Mouse (Mus musculus) hindbrain, postnatal 0 days (tissue): Measurements from ENCODE around the gene Rtp1. TPM values are rescaled to one million over a fixed set of nuclear protein-coding genes. Genes with fewer than 3 reads are reported as not detected.

Experiments used
- ATAC-seq: fragments of 200-750 bp; cut with Nextera tagmentation; 2 replicates; pipeline ENCODE4 v1.8.0; 2017; ENCODE audit warnings: mild to moderate bottlenecking, moderate TSS enrichment, moderate library complexity
- DNase-seq: peaks from one replicate; pipeline ENCODE4 v3.0.0-alpha.2; 2015; ENCODE audit warnings: low spot score
- H3K27ac ChIP-seq: fragments of 300-500 bp; sonication (generic); 2 replicates; pipeline ENCODE4 v1.5.1; 2014; ENCODE audit warnings: mild to moderate bottlenecking
- H3K27me3 ChIP-seq: fragments of 300-500 bp; sonication (generic); 2 replicates; pipeline ENCODE4 v1.6.1; 2014; ENCODE audit warnings: low read length, mixed read lengths; ENCODE audit not compliant: insufficient read depth
- H3K36me3 ChIP-seq: fragments of 300-500 bp; sonication (generic); 2 replicates; pipeline ENCODE4 v1.6.1; 2014; ENCODE audit warnings: low read length, mixed read lengths; ENCODE audit not compliant: insufficient read depth
- H3K4me1 ChIP-seq: fragments of 300-500 bp; sonication (generic); 2 replicates; pipeline ENCODE4 v1.6.1; 2014; ENCODE audit warnings: antibody characterized with exemption, low read length, mixed read lengths; ENCODE audit not compliant: insufficient read depth
- H3K4me2 ChIP-seq: fragments of 300-500 bp; sonication (generic); 2 replicates; pipeline ENCODE4 v1.6.1; 2014; ENCODE audit warnings: low read depth, mild to moderate bottlenecking, low read length, moderate library complexity, mixed read lengths
- H3K4me3 ChIP-seq: fragments of 300-500 bp; sonication (generic); 2 replicates; pipeline ENCODE4 v1.5.1; 2014; ENCODE audit warnings: low read length
- H3K9ac ChIP-seq: fragments of 300-500 bp; sonication (generic); replicated peaks from 2 replicates; pipeline ENCODE4 v1.6.1; 2014; ENCODE audit warnings: mild to moderate bottlenecking, low read length, moderate library complexity, mixed read lengths
- H3K9me3 ChIP-seq: fragments of 300-500 bp; sonication (generic); 2 replicates; pipeline ENCODE4 v1.6.1; 2016; ENCODE audit warnings: low read length, mixed read lengths
- CTCF ChIP-seq: IDR thresholded peaks from 2 replicates; pipeline ENCODE4 v1.5.1; 2016; ENCODE audit warnings: antibody characterized with exemption, control low read depth, low read depth
- WGBS: fragments of 180-500 bp; shearing (Covaris S2); extraction: QIAGEN DNeasy Blood & Tissue Kit; methylation state at CpG from one replicate; pipeline ENCODE4 v1.1.7; 2014; 5-methylcytosine and 5-hydroxymethylcytosine counted together
- polyA plus RNA-seq: library from polyadenylated mRNA; unstranded; fragments of >200 nt; fragmentation: Nextera tagmentation; extraction: Ambion mirVana; gene quantifications from 2 replicates; pipeline ENCODE4 v1.2.1, GENCODE M21; 2015
- total RNA-seq: library from RNA; depleted of rRNA; stranded (reverse); fragments of >200 nt; gene quantifications from 2 replicates; pipeline ENCODE4 v1.2.3, GENCODE M21; 2014

The Rtp1 gene
- total and polyA plus RNA-seq, 2 experiments from 2014 or later: 0.36 to 0.99 TPM

DNA sequence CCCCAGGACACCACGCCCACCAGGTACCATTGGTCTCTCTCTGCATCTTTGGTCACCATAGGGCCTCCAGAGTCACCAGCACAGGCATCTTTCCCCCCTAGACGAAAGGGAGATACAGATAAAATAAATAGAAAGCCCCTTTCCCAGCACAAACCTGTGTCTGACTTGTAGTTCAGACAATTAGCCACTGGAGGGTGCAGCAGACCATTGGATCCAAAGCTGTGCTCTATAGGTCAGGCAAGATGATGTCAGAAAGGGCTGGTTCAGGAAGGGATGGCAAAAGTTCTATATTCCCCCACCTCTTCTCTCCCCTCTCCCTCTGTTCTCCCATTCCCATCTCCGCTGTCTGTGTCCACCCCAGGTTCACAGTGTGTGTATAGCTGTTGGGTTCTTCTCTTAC is 23.5 kb downstream of the Rtp1 start:
- Histone ChIP-seq H3K27ac (no peak overlapping the region), H3K4me2 (no peak overlapping the region), H3K36me3 (no peaks in the 10 kb centered on the region), H3K4me1 (no peaks in the 10 kb centered on the region), H3K27me3 (no peaks in the 10 kb centered on the region), H3K9me3 (no peaks in the 10 kb centered on the region), H3K4me3 (no peak overlapping the region), H3K9ac (no peak overlapping the region)
- WGBS: 10% methylated on average over 3 of the region's 3 CpGs
- ATAC-seq (peak; percentile 80), DNase-seq (peak; percentile 86)
- peak; percentile 92 for TF ChIP-seq CTCF

DNA sequence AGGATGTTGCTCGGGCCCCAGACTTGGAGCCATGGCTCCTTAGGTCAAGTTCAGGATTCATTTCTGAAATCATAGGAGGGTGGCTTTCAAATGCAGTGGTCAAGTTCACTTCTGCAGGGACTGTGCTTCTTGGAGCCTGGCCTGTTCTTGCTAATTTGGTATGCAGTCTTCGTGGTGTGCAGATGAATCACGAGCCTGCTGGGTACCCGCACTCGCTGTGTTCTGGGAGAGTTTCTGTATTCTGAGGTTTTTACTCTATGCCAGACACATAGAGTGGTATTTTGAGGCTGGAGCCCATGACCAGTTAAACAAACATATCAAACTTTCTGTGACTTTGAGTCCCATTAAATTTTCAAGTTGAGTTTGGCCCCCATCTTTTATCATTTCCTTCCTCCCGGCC is 25.4 kb downstream of the Rtp1 start:
- no peak for TF ChIP-seq CTCF
- no peak overlapping the region for H3K27ac ChIP-seq
- 51% methylated on average over 6 of the region's 6 CpGs for WGBS
- no peaks in the 10 kb centered on the region for H3K36me3 ChIP-seq
- H3K4me3 ChIP-seq: no peak overlapping the region
- no peaks in the 10 kb centered on the region for H3K9me3 ChIP-seq
- H3K9ac ChIP-seq: no peak overlapping the region
- ATAC-seq (no peak), DNase-seq (no peak)
- no peaks in the 10 kb centered on the region for H3K27me3 ChIP-seq
- no peaks in the 10 kb centered on the region for H3K4me1 ChIP-seq
- no peak overlapping the region for H3K4me2 ChIP-seq

DNA sequence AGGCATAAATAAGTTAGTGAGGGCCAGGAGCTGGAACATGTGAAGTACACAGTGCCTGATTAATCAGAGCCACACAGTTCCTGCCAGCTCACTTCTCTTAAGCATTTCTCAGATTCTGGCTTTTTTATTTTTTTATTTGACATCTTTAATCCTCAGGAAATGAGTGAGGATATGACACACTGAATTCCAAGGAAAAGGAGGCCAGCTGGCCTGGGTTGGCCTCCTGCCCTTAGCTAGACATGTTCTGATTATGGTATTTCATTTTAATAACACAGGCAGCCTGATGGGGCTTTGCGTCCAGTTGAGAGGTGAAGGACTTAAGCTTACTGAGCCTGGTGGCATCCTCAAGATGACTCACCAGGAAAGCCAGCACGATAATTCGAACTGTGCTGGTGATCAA is 27.6 kb downstream of the Rtp1 start:
- Histone ChIP-seq H3K4me2 (no peak overlapping the region), H3K4me3 (no peak overlapping the region), H3K27me3 (no peaks in the 10 kb centered on the region), H3K27ac (no peak overlapping the region), H3K36me3 (no peaks in the 10 kb centered on the region), H3K4me1 (no peaks in the 10 kb centered on the region), H3K9ac (no peak overlapping the region), H3K9me3 (no peaks in the 10 kb centered on the region)
- WGBS: 75% methylated on average over 3 of the region's 3 CpGs
- no peak for TF ChIP-seq CTCF
- DNase-seq (no peak), ATAC-seq (no peak)

DNA sequence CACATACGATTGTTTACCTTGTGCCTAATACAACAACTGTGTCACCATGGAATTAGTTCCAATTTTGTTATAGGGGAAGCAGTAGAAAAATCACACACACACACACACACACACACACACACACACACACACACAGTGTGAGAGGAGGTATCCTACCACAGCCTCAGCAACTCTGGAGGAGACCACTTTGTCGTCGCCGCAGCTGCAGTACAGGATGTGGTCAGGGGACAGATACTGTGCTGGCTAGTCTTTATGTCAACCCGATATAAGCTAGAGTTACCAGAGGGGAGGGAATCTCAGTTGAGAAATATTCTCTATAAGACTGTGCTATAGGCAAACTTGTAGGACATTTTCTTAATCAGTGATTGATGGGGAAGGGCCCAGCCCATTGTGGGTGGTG is 28.4 kb downstream of the Rtp1 start:
- no peak for TF ChIP-seq CTCF
- H3K9ac ChIP-seq: no peak overlapping the region
- H3K27me3 ChIP-seq: no peaks in the 10 kb centered on the region
- WGBS: 94% methylated on average over 5 of the region's 5 CpGs
- no peak for ATAC-seq
- H3K4me3 ChIP-seq: no peak overlapping the region
- DNase-seq: no peak
- H3K27ac ChIP-seq: no peak overlapping the region
- H3K36me3 ChIP-seq: no peaks in the 10 kb centered on the region
- no peaks in the 10 kb centered on the region for H3K9me3 ChIP-seq
- H3K4me1 ChIP-seq: no peaks in the 10 kb centered on the region
- H3K4me2 ChIP-seq: no peak overlapping the region

DNA sequence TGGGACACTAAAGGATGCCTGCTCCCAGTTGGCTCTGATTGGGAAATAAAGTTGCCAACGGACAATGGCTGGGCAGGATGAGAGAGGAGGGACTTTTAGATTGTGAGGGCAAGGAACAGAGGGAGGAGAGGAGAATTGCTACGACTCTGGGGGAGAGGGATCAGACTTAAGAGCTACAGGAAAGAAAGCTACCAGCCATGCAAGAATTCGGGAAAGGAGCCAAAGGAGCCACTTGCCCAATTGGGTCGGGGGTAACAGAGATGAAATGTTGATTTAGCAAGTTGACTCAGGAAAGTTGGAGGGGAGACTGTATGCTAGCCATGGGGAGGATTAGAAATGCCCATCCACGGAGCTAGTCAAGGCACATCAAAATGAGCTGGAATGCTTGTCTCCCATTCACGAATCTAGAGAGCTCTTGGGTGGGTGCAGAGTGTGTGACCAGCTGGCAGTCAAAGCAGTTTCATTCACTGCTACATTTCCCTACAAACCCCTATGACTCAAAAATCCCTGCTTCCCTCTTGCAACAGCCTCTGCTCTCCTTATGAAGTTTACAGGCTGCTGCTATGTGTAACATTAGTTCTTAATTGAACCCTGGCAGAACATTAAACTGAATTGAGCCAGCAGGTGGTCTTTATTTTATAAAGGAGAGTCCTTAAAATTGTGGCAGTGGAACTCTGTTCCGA is 30.1 kb downstream of the Rtp1 start:
- WGBS: 35% methylated on average over 7 of the region's 7 CpGs
- ATAC-seq (no peak), DNase-seq (no peak)
- no peaks in the 10 kb centered on the region for H3K27me3 ChIP-seq
- no peak overlapping the region for H3K4me2 ChIP-seq
- H3K4me1 ChIP-seq: no peaks in the 10 kb centered on the region
- H3K27ac ChIP-seq: no peak overlapping the region
- no peak for TF ChIP-seq CTCF
- no peak overlapping the region for H3K9ac ChIP-seq
- no peak overlapping the region for H3K4me3 ChIP-seq
- H3K9me3 ChIP-seq: no peaks in the 10 kb centered on the region
- no peaks in the 10 kb centered on the region for H3K36me3 ChIP-seq

DNA sequence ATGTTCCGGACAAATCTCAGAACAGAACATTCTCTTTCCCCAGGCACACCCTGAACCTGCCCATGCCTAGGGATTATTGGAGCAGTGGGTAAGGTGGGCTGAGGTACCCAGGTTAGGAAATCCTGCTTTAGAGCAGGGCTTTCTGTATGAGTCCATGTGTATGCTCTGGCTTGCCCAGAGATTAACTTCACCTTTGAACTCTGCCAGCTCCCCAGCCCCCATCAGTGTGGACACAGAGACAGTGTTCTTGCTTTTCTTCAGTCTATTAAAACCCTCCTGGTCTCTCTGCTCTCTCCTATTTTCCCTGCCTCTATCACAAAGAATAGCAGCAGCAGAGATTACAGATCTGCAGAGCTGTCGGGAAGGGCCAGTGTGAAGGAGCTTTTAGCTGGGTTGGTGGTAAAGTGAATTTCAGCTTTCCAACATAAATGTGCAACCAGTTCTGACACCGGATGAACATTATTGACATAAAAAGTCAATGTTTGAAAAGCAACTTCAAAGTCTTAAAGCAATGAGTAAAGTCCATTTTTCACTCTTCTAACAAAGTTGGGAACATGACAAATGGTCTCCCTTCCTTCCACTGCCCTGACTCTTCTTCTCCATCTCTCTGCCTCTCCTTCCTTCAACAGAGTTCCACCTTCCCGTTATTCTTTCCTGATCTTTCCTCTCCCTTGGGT is 34.9 kb downstream of the Rtp1 start:
- no peak for ATAC-seq
- Histone ChIP-seq H3K27me3 (no peaks in the 10 kb centered on the region), H3K4me1 (no peaks in the 10 kb centered on the region), H3K9me3 (no peaks in the 10 kb centered on the region), H3K36me3 (no peaks in the 10 kb centered on the region), H3K4me3 (no peak overlapping the region), H3K4me2 (no peak overlapping the region), H3K27ac (no peak overlapping the region), H3K9ac (no peak overlapping the region)
- DNase-seq: no peak
- 89% methylated on average over 4 of the region's 4 CpGs for WGBS
- TF ChIP-seq CTCF: no peak

DNA sequence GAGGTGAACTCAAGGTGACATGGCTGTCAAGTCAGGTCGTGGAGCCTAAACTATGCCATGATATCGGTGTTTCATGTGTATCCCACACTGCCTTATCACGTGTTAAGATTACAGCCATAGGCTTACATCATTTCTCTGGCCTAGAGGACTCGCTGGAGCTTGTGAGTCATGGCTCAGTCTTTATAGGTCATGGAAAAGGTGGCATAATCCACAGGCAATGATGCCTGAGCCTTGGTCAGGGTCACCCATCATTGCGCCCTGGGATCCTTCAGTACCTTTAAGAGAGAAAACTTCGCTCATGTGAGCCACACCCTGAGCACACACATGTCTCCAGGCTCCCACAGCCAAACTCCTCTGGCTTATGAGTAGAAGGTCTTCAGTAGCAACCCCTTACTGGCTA is 42.6 kb downstream of the Rtp1 start:
- DNase-seq (no peak), ATAC-seq (no peak)
- 94% methylated on average over 6 of the region's 6 CpGs for WGBS
- H3K27ac ChIP-seq: no peak overlapping the region
- H3K4me1 ChIP-seq: no peaks in the 10 kb centered on the region
- H3K4me3 ChIP-seq: no peak overlapping the region
- no peak for TF ChIP-seq CTCF
- no peaks in the 10 kb centered on the region for H3K36me3 ChIP-seq
- H3K4me2 ChIP-seq: no peak overlapping the region
- H3K27me3 ChIP-seq: no peaks in the 10 kb centered on the region
- H3K9ac ChIP-seq: no peak overlapping the region
- no peaks in the 10 kb centered on the region for H3K9me3 ChIP-seq
